In the genomic region with DNA sequence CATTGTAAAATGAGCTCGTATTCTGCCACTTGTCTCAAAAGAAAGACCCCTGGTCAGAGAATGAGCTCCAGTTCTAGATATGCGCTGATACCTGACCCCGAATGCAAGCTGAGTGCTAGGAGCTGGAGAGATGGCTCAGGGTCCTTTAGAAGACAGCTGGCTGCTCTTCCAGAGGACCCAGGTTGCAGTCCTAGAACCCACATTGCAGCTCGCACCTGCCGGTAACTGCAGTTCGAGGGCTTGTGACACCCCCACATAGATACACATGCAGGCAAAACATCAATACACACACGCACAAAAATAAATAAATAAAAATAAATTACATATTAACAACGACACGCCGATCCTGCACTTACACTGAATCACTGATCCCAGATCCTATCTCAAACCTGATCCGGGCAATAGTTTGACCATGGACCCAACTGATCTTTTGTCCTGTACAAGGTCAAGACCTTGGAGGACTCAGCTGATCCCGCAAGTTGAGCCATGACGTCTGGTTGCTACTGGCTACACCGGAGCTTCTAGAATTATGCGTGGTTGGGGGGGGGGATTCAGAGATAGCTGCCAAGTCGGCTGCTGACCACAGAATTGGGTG, we compare ENCODE assay signal across 9 mouse cellular contexts. TPM values are rescaled to one million over a fixed set of nuclear protein-coding genes. Genes with fewer than 3 reads are reported as not detected.
DNase-seq lines count a peak whose midpoint lies in the region; ATAC-seq and TF ChIP-seq lines count a peak whose summit lies in the region.
"Had no signal": no experiment of that assay in that cellular context is flagged by ENCODE, and none has a peak within 500 bp of the region (broad histone marks: within the 10 kb centered on the region; RNA-seq: fewer than 3 reads in every experiment).

No protein-coding gene starts in this region.

- no peak for DNase-seq in liver, embryonic 13.5 days
- no peak for DNase-seq in thymus, postnatal 0 days (ENCODE audit: low spot score)
- no peak for DNase-seq in spleen, postnatal 36 days (ENCODE audit: low spot score in 2 of 2)
- no peak for DNase-seq in MN1 (ENCODE audit: low spot score)

- TF ChIP-seq CTCF in E14TG2a.4 (conservative IDR thresholded peaks at IDR 0.05; ENCODE audit: low read length): no peak

- peaks cover 35% of the 10 kb centered on the region for H3K4me1 ChIP-seq in erythroblast, embryonic 14.5 days (ENCODE audit: control insufficient read depth)
- H3K4me1 ChIP-seq in E14TG2a.4 (replicated peaks; ENCODE audit: low read depth, low read length): peaks cover 29% of the 10 kb centered on the region
- H3K4me1 ChIP-seq in heart, embryonic 14.5 days (ENCODE audit: control insufficient read depth in 2 of 2, insufficient read depth in 2 of 2, low read length in 2 of 2): peaks cover 13 to 36% of the 10 kb centered on the region in 2 experiments
- peaks cover 35% of the 10 kb centered on the region for H3K4me1 ChIP-seq in liver, embryonic 13.5 days (replicated peaks)

- H3K27ac ChIP-seq in heart, embryonic 14.5 days (replicated peaks in 1 of 2; ENCODE audit: control insufficient read depth in 1 of 2, insufficient read depth in 1 of 2, low read depth in 2 of 2, low read length in 2 of 2): peak overlapping the region; percentile 79 to 85
- no peak overlapping the region for H3K27ac ChIP-seq in liver, embryonic 13.5 days

- H3K27me3 ChIP-seq in erythroblast, embryonic 14.5 days (ENCODE audit: control insufficient read depth): peaks cover 55% of the 10 kb centered on the region
- peaks cover 20% of the 10 kb centered on the region for H3K27me3 ChIP-seq in E14TG2a.4 (ENCODE audit: insufficient read depth, low read length)
- no peaks in the 10 kb centered on the region for H3K27me3 ChIP-seq in heart, embryonic 14.5 days (ENCODE audit: control insufficient read depth, insufficient read depth, low read length)
- peaks cover 33% of the 10 kb centered on the region for H3K27me3 ChIP-seq in liver, embryonic 13.5 days

- H3K4me3 ChIP-seq in erythroblast, embryonic 14.5 days (replicated peaks): peak overlapping the region; percentile 66
- H3K4me3 ChIP-seq in E14TG2a.4 (replicated peaks; ENCODE audit: low read length): peak overlapping the region; percentile 83
- H3K4me3 ChIP-seq in heart, embryonic 14.5 days (ENCODE audit: control insufficient read depth in 1 of 2, insufficient read depth in 1 of 2, low read depth in 1 of 2, low read length in 2 of 2): peak overlapping the region; percentile 68 to 71
- H3K4me3 ChIP-seq in liver, embryonic 13.5 days (replicated peaks): peak overlapping the region; percentile 64

- H3K9me3 ChIP-seq in erythroblast, embryonic 14.5 days (ENCODE audit: control insufficient read depth, low read length): no peaks in the 10 kb centered on the region
- no peaks in the 10 kb centered on the region for H3K9me3 ChIP-seq in E14TG2a.4 (ENCODE audit: low read length)
- no peaks in the 10 kb centered on the region for H3K9me3 ChIP-seq in heart, embryonic 14.5 days (ENCODE audit: control insufficient read depth, low read length)
- H3K9me3 ChIP-seq in liver, embryonic 13.5 days (replicated peaks): no peaks in the 10 kb centered on the region

- H3K4me2 ChIP-seq in heart, embryonic 14.5 days (ENCODE audit: low read length): peak overlapping the region; percentile 82
- H3K4me2 ChIP-seq in liver, embryonic 13.5 days: peak overlapping the region; percentile 86

- 32% methylated on average over 16 of the region's 16 CpGs for WGBS in heart, embryonic 14.5 days
- WGBS in liver, embryonic 13.5 days (ENCODE audit: insufficient replicate concordance): 39% methylated on average over 16 of the region's 16 CpGs

- H3K36me3 ChIP-seq in erythroblast, embryonic 14.5 days (ENCODE audit: control insufficient read depth): no peaks in the 10 kb centered on the region
- H3K36me3 ChIP-seq in E14TG2a.4 (ENCODE audit: insufficient read depth, low read length): no peaks in the 10 kb centered on the region
- H3K36me3 ChIP-seq in heart, embryonic 14.5 days (ENCODE audit: control insufficient read depth, insufficient read depth, low read length): no peaks in the 10 kb centered on the region
- no peaks in the 10 kb centered on the region for H3K36me3 ChIP-seq in liver, embryonic 13.5 days

- peak overlapping the region; percentile 88 for H3K9ac ChIP-seq in heart, embryonic 14.5 days (ENCODE audit: low read length)
- peak overlapping the region; percentile 75 for H3K9ac ChIP-seq in liver, embryonic 13.5 days

- no peak for ATAC-seq in erythroblast, adult 5-6 weeks (replicated peaks; ENCODE audit: low FRiP score, poor library complexity, severe bottlenecking)
- ATAC-seq in heart, embryonic 14.5 days (ENCODE audit: insufficient number of reproducible peaks, insufficient read depth, low FRiP score, low read depth): no peak
- no peak for ATAC-seq in liver, embryonic 13.5 days (ENCODE audit: low read depth)

RNA-seq across cellular contexts. Expression of gene Tmem88b, which starts 2.1 kb away (rescaled TPM):
- polyA plus RNA-seq in erythroblast, embryonic 14.5 days (2012): not detected in 2 replicates
- total RNA-seq in erythroblast, adult 5-6 weeks (2015; ENCODE audit: low replicate concordance): 1.3 TPM in 1 of 2 replicates, not detected in the other
- 0.42 and 1.3 TPM in 2 replicates for total RNA-seq in erythroblast, adult 5-6 weeks (2017; ENCODE audit: low replicate concordance)
- 2.4 and 2.5 TPM in 2 replicates for polyA plus RNA-seq in heart, embryonic 14.5 days (2014; fragmentation: Nextera tagmentation; extraction: Ambion mirVana)
- 0.08 and 0.14 TPM in 2 replicates for polyA plus RNA-seq in liver, embryonic 13.5 days (2015; fragmentation: Nextera tagmentation; extraction: Ambion mirVana)
- 0.05 and 0.21 TPM in 2 replicates for polyA plus RNA-seq in thymus, postnatal 0 days (2015; fragmentation: Nextera tagmentation; extraction: Ambion mirVana)

RNA-seq across cellular contexts. Expression of gene Ankrd65, which starts 6.7 kb away (rescaled TPM):
- 0.10 TPM in 1 of 2 replicates, not detected in the other for polyA plus RNA-seq in erythroblast, embryonic 14.5 days (2012)
- 2.5 TPM in 1 of 2 replicates, not detected in the other for total RNA-seq in erythroblast, adult 5-6 weeks (2015; ENCODE audit: low replicate concordance)
- 1.7 and 4.3 TPM in 2 replicates for total RNA-seq in erythroblast, adult 5-6 weeks (2017; ENCODE audit: low replicate concordance)
- polyA plus RNA-seq in heart, embryonic 14.5 days (2014; fragmentation: Nextera tagmentation; extraction: Ambion mirVana): not detected in 2 replicates
- polyA plus RNA-seq in liver, embryonic 13.5 days (2015; fragmentation: Nextera tagmentation; extraction: Ambion mirVana): not detected in 2 replicates
- polyA plus RNA-seq in thymus, postnatal 0 days (2015; fragmentation: Nextera tagmentation; extraction: Ambion mirVana): 0.23 and 0.42 TPM in 2 replicates
- total RNA-seq: neutrophil, adult 5-6 weeks had no signal

RNA-seq across cellular contexts. Expression of gene Vwa1, which starts 9.1 kb away (rescaled TPM):
- polyA plus RNA-seq in erythroblast, embryonic 14.5 days (2012): 0.01 TPM in 1 of 2 replicates, not detected in the other
- not detected in 2 replicates for total RNA-seq in erythroblast, adult 5-6 weeks (2015; ENCODE audit: low replicate concordance)
- total RNA-seq in erythroblast, adult 5-6 weeks (2017; ENCODE audit: low replicate concordance): not detected in 2 replicates
- 4.5 and 4.9 TPM in 2 replicates for polyA plus RNA-seq in heart, embryonic 14.5 days (2014; fragmentation: Nextera tagmentation; extraction: Ambion mirVana)
- polyA plus RNA-seq in liver, embryonic 13.5 days (2015; fragmentation: Nextera tagmentation; extraction: Ambion mirVana): 0.43 and 0.45 TPM in 2 replicates
- polyA plus RNA-seq in thymus, postnatal 0 days (2015; fragmentation: Nextera tagmentation; extraction: Ambion mirVana): 8.6 and 9.0 TPM in 2 replicates

RNA-seq across cellular contexts. Expression of gene Mrpl20, which starts 19.1 kb away (rescaled TPM):
- 1.9 and 2.3 TPM in 2 replicates for polyA plus RNA-seq in erythroblast, embryonic 14.5 days (2012)
- total RNA-seq in erythroblast, adult 5-6 weeks (2015; ENCODE audit: low replicate concordance): 33.0 and 33.8 TPM in 2 replicates
- total RNA-seq in erythroblast, adult 5-6 weeks (2017; ENCODE audit: low replicate concordance): 18.9 and 45.0 TPM in 2 replicates
- polyA plus RNA-seq in heart, embryonic 14.5 days (2014; fragmentation: Nextera tagmentation; extraction: Ambion mirVana): 146 and 160 TPM in 2 replicates
- 225 and 227 TPM in 2 replicates for polyA plus RNA-seq in liver, embryonic 13.5 days (2015; fragmentation: Nextera tagmentation; extraction: Ambion mirVana)
- 283 and 286 TPM in 2 replicates for polyA plus RNA-seq in thymus, postnatal 0 days (2015; fragmentation: Nextera tagmentation; extraction: Ambion mirVana)

RNA-seq across cellular contexts. Expression of gene Atad3a, which starts 22.7 kb away (rescaled TPM):
- 1.0 and 1.1 TPM in 2 replicates for polyA plus RNA-seq in erythroblast, embryonic 14.5 days (2012)
- 4.6 and 14.0 TPM in 2 replicates for total RNA-seq in erythroblast, adult 5-6 weeks (2015; ENCODE audit: low replicate concordance)
- total RNA-seq in erythroblast, adult 5-6 weeks (2017; ENCODE audit: low replicate concordance): 11.9 and 17.4 TPM in 2 replicates
- polyA plus RNA-seq in heart, embryonic 14.5 days (2014; fragmentation: Nextera tagmentation; extraction: Ambion mirVana): 89.0 and 95.2 TPM in 2 replicates
- 73.2 and 75.6 TPM in 2 replicates for polyA plus RNA-seq in liver, embryonic 13.5 days (2015; fragmentation: Nextera tagmentation; extraction: Ambion mirVana)
- 61.6 and 63.9 TPM in 2 replicates for polyA plus RNA-seq in thymus, postnatal 0 days (2015; fragmentation: Nextera tagmentation; extraction: Ambion mirVana)
